Mouse (Mus musculus) kidney, postnatal 14 days (tissue): ENCODE data around the gene Prep.
A peak's percentile ranks its signal among the peaks of the same experiment; 100 is the strongest.
"Not testable (repeated sequence)": the region's sequence is repeated elsewhere in the genome, so short reads cannot be mapped to it uniquely, and the experiment has no call there.

Source experiments
- DNase-seq: peaks from one replicate; pipeline ENCODE4 v3.0.0; 2022; ENCODE audit warnings: mixed read lengths

Gene Prep

DNA sequence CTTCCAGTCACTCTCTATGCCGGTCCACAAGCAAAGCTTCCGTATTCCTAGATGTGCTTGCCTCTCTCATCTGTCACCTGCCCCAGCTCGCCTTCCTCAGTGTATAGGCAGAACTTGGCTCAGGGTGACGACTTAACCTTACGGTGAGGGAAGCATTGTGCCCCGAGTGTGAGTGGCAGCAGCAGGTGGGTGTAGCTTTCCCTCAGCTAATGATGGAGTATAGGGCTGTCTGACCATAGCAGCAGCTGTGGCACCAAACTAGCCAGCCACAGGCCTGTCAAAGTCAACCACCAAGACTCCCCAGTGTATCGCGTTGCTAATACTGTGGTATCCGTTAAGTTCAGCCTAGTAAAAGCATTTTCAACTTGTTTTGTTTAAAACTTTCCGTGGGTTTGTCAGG lies 9.6 kb downstream of the Prep start:
- DNase-seq: no peak

DNA sequence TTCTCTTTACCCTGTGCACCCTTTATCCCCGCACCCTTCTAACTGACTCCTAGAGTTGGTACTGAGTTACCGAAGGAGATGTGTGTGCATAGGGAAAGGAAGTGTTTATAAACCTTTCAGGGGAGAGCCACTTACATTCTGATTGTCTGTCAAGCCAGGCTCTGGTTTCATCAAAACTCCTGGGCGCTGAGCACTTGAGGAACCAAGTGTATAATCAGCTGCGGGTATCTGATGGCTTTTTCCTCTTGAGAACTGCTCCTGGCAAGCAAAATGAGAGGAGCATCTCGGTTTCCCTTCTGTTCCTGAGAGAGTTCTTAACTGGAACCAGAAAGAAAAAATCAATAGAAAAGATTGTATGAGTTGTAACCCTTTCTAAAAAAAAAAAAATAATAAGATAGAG lies 10.3 kb downstream of the Prep start:
- DNase-seq: no peak

DNA sequence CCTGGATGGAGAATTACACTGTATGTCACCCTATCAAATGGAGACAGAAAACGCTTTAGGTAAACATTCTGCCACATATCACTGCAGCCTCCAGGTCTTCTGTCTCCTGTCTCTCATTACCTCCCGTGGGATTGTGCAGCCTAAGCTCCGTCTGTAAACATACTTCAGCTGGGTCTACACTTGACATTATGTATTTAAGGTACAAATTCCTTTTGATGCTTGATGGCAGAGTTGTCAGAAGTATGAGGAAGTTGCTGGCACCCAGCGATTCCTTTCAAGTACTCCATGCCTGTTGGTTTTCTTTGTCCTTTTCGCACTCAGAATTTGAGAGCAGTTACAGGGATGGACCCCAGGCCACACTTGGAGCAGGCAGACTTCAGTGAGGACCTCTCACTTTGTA lies 12.8 kb downstream of the Prep start:
- DNase-seq: no peak

DNA sequence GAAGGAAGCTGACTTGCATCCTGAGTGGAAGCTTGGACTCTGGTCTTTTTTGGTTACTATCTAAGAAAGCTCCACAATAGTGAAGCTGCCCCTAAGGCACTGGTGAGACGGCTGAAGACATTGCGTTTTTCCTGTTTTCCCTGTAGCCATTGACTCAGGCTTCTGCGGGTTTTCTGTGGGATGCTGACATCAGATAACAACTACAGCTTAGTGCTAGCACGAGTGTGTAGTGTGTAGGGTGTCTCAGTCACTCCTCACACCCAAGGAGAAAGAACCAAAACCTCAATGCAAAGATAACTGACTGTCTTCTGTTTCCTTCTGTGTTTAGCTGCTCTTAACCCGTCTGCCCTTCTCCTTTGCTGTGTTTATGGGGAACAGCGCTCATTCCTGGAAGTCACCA lies 13.5 kb downstream of the Prep start:
- no peak for DNase-seq

DNA sequence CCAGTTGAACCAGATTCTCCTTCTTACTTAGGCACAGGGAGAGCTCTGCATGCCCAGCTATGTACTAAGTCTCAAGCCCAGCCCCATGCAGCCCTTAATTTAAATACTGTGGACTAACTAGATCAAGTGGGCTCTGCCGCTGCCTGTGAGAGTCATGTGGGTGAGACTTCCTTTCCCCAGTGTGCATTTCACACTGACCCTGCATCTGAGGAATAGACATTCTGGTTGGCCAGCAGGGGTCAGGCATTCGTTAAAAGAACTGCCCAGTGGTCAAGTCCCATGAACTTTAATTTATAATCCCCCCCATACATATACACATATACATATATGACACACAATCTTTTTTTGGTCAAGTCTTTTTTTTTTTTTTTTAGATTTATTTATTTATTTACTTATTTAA lies 15.7 kb downstream of the Prep start:
- no peak for DNase-seq

DNA sequence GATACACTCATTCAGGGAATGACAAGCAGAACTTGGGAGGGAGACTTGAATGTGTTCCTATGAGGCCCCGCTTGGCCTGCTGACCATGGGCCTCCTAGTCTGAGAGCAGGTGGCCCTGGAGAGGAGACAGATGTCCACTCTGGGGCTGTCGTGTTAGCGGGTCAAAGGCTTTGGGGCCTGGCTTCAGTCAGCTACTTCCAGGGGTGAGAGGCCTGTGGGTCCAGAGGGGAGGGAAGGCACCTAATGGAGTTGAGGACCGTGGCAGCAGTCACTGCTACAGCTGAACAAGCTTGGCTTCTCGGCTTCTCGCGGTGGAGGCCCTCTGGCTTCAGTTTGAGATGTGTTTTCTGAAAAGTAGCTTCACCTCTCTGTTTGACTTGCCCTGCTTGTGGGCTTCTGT lies 17.0 kb downstream of the Prep start:
- DNase-seq: not testable (repeated sequence)

DNA sequence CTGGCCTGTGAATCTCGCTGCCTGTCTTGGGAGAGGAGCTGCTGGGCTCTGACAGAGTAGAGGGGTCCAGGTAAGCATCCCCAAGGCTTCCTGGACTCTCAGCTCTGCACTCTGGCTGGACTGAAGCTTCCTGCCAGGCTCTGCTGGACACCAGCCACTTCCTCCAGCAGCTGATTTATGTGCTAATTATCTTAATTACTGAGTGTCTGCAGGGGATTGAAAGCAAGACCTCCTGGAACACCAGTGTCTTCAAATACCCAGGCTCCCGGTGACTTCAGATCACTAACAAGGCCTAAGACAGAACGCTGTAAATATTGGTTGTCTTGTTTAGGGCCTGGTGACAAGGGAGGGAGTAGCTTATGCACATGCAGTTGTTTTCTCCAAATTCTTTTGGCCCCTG lies 17.5 kb downstream of the Prep start:
- DNase-seq: no peak

DNA sequence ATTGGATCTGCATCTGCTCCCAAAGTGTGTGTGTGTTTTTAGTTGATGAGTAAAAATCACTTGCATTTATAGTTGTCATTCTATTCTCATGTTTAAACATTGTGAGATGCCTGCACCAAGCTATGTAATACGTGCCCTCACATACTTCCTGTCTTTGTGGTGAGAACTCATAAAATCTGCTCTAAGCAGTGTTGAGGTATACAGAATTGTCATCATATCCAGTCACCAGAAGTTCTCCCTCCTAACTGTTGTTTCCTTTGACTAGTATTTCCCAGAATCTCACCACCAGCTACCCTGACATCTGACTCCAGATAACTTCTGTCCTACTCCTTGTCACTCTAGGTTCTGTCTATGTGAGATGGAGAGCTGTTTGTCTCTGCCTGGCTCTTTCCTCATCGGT lies 18.3 kb downstream of the Prep start:
- DNase-seq: no peak

DNA sequence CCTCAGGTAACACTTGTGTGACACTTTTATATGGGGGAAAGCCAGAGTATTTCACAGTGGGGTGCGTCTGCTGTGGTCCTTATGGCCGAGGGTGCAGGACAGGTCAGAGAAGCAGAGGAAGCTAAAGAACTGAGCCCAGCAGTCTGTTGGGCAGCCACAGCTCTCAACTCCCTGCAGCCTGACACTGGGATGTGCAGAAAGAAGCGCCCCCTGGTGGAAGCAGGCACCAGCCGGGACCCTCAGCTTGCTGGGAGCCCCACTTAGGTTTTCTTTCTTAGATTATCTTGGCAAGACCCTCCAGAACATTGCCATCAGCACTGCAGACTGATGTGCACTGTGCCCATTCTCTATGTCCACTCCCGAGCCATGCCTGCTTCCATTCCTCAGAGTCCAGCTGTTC lies 19.6 kb downstream of the Prep start:
- no peak for DNase-seq

DNA sequence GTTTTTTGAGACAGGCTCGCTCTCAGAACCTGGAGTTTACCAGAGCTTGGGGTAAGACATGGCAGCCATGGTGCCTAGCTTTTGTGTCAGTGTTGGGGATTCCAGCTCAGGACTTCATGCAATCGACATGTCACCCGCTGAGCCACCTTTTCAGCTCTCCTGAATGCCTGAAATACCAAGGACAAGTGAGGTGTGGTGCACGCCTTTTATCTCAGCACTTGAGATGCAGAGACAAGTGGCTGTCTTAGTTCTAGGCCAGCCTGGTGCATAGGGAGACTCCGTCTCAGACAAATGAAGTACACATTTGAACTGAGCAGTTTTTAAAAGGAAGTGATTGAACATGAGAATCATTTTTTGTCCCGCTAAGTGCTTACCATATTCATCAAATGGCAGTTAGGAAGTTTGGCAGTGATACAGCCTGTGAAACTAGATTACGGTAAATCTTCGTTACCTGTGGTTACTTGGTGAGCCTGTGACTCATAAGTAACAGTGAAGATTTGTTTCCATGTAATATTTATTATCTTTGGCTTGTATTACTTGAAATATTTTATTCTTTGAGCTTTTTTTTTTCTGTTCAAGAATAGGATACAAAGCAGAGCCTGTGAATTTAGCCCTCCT lies 24.6 kb downstream of the Prep start:
- no peak for DNase-seq

DNA sequence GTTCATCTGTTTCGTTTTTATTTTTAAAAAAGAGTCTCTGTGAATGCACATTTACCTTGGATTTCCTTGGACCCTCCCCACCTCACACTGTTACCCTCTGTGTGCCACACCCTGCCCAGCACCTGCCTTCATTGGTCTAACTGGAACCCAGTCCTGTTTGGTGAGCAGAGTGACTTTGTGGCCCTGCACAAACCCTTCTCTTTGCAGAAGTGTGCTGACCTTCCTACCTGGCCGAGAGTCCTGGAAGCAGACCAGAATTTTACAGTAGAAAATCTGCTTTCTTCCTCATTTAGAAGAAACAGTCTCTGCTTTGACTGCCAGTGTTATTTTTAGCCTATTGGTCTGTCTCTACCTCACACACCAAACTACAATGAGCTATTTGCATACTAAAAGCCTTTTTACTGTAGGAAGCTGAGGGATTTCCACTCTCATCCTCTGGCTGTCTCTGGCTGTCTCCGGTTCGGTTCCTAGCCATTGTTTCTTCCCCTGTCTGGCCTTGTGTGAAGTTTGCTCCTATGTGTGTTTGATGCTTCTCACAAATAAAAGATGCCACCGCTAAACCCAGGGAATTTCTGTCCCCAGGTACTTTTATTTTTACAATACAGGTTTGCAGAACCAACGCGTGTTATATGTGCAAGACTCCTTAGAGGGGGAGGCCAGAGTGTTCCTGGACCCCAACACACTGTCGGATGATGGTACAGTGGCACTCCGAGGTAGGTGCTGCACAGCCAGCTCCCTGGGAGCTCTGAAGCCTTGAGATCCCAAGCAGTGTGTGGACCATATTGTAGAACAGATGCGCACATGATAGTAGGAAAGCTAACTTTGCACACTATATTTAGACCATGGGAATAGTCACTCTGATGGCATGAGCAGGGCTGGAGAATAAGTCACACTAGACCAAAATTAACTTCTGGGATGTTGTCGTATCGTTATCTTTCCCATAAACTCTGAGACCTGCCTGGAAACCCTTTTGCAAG lies 25.4 kb downstream of the Prep start:
- DNase-seq: no peak

DNA sequence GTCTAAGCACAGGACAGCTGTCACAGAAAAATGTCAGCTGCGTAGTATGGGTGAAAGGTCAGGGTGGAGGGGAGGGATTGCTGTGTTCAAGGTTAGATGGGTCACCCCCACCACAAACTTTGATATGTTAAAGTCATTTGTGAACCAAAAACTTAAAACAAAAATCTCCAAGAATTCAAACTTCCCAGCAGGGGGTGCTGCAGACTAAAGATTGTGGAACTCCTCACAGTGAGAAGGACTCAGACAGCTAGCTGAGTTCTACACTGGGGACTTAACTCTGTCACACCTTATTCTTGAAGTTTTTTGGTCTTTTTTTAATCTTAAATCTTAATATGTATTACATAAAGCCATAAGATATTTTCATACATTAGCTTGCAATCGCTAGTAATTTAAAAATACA lies 31.7 kb downstream of the Prep start:
- DNase-seq: peak; percentile 45

DNA sequence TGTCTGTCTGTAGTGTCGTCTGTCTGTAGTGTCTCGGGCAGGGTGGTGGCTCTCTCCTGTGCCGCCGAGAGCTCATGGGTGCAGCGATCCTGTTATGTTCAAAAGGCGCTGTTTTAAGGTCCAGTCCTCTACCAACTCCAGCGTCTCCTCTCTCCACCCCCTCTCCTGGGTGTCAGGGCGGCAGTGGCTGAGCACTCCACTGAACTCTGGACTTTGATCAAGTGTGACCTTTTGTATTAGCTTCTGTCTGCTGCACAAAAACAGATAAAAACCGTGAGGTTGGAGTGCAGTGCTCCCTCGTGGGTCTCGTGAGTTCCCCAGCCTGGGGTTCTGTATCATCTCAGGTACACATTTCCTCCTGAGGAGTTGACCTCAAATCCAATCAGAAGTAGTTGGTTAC lies 33.5 kb downstream of the Prep start:
- DNase-seq: peak; percentile 29

DNA sequence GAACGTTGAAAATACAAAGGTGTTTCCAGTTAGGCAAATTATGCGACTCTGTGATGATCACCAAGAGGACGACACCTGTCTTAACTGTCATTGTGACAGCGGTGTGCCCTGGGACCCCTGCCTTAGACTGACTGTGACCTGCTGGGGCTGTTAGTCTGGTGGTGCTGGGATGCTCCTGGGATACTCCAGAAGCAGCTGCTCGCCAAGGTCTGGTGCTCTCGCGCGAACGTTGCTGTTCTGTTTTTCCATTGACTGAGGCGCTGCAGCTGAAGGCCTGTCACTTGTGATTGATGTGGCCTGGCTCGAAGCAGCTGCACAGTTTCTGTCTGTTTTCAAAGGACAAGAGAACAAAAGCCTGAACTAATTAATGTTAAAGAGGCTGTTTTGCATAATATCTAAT lies 36.2 kb downstream of the Prep start:
- peak; percentile 24 for DNase-seq

DNA sequence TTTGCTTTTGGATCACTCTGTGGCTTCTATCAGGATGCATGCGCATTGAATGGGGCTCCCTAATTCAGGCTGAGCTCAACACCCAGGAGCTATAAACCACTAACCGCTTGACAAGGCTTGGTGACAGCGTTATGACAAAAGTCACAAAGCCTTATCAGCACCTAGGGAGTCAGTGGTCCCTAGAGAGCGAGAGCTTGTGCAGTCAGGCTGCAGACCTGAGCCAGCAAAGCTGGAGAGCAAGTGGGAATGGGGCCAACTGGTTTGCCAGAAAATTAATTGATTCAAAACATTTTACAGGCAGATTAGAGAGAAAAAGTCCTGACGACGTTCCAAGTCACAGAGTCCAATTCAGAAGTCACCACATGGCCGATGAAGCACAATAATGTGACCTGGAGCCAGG lies 37.1 kb downstream of the Prep start:
- peak; percentile 68 for DNase-seq

DNA sequence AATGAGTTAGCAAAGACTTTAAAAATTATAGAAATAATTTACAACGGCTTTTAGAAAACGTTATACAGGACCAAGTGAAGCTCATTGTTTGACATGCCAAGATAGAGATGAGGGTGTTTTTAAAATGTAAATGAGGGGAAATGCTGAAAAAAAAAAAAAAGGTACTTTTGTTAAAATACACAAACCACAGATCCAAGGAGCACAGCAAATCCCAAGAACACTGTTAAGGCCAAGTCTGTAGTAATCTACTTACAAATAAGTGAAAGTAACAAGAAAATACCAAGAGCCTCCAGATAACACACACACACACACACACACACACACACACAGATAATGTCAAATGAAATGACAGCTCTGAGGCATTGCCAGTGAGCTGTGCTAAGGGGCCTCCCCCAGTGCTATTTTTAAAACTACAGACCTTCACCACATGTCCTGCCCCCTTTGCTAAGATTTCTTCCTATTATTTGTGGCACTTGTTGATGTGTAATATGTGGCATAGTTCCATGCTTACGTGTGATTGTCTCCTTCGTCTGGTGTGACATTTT lies 37.6 kb downstream of the Prep start:
- no peak for DNase-seq

DNA sequence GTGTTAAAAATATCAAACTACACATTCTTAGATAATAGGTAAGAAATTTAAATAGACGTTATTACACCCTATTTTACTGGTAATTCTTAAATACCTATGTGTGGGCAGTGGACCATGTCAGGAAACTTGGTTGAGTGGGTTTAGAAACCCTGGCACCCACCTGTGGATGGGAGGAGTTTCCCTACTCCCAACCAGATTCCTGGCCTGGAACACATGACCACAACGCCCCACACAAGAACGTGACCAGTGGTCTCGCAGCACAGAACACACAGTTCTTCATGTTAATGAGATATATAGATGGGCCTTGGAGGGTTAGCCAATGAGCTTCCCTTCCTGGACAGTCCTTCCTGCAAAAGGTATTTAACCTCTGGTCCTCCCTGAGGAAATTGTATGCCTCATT lies 39.5 kb downstream of the Prep start:
- peak; percentile 10 for DNase-seq

DNA sequence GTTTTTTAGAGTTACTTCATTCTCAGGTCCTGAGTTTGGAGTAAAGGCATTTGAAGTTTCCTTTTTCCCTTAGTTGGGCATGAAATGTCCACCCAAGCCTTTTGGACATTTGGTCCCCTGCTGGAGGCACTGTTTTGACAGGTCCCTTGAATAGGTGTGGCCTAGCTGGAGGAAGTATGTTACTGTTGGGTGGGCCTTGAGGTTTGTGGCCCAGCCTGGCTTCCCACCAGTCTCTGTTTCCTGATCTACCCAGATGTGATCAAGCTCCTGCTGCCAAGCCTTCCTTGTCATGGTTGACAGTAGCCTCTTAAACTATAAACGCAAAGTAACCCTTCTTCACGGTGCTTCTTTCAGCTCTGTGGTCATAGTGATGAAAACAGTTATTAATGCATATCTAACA lies 40.3 kb downstream of the Prep start:
- no peak for DNase-seq

DNA sequence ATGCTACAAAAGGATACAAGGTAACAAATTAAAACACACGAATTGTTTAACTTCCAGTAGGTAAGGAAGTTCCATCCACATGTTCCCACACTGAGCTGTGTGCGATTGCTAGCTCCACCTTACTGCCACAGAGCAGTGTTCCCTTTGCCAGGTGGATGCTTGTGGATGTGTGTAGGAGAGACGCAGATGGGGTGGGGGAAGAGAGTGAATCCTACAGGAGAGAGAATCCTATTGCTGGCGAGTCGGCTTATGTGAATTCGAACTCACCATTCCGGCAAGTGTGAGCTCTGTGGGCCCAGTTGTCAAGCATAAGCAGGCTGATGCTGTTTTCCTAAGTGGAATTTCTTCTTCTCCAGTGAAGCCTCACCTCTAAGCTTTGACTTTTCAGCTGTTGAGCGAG lies 42.0 kb downstream of the Prep start:
- DNase-seq: no peak

DNA sequence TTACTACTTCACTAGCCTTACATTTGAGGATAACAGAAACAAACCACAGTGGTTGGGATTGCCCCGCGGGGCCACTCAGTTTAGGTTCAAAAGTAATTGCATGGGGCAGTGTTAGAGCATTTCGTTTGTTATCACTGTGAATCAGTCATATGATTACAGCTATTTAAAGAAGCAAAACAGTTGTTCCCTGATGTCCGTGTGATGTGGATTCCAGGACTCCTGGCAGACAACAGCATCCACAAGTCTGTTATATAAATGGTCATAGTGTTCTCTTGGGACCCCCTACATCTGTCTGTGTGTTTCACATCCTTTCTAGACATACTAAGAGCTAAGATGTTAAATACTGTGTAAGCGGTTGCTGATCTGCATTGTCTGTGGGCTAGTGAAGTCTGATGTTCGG lies 43.0 kb downstream of the Prep start:
- no peak for DNase-seq

DNA sequence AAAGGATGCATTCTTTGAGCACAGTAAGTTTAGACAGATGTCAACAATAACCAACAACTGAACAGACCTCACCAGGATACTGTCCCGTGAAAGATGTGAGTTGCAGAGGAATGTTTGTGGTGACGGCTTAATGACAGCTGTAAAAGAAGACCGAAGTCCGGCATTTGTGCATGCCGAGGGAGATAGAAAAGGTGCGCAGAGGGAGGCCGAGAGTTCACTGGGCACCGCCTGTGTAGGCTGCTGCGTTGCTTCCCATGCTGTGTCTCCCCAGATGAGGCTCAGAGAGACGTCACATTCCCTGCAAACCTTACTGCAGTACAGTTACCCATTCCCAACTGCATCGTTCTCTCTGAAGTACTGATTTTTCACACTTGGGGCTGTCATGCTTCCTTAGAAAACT lies 45.9 kb downstream of the Prep start:
- no peak for DNase-seq

DNA sequence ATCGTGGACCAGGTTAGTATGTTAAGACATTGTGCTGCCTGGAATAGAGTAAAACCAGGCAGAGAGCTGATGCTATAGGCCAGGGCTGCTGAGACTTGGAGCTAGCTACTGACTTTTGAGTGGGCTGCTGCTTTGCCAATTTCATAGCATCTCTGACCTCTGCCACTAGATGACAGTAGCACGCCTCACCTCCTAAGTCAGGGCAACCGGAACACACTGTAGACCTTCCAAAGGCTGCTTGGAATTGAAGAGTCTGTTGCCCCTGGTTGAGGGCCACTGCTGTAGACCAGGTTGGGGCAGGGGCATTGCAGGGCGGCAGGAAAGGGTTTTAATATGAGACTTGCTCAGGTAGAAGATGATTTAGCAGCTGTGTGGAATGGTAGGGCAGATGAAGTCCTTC lies 47.5 kb downstream of the Prep start:
- no peak for DNase-seq

DNA sequence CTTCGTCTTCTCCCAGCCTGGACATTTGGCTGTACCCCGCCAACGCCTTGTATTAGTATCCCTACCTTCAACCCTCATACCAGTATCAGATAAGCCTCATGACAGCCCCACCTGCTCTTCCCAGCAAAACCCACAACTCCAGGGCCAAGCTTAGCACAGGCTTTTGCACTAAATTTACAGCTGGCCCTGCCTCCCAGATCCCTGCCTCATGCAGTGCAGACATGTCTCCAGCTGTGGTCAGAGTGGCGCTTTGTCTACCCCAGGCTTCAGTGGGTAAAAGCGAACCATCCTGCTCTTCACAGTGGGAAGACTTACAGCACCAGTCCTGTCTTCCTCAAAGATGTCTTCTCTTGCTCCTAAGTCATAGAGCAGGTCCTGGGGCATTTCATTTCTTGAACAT lies 49.8 kb downstream of the Prep start:
- DNase-seq: no peak

DNA sequence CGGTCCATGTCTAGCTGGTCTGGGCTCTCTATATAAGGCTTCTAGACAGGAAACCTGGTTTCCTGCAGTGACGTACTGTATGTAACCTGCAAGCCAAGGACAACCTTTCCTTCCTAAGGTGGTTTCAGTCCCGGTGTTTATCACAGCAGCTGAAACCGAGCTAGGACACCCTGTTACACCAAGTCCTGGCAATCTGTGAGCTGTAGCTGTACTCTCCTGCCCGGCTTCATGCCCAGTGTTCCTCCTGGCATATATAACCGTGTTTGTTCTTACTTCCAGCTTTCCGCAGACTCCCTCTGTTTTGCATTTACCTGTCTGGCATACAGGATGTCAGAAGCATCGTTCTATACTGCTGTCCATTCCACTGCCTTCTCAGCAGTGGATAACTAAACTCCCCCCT lies 51.4 kb downstream of the Prep start:
- no peak for DNase-seq
